Mouse (Mus musculus): Measurements from ENCODE around the gene 4931429L15Rik.

DNA sequence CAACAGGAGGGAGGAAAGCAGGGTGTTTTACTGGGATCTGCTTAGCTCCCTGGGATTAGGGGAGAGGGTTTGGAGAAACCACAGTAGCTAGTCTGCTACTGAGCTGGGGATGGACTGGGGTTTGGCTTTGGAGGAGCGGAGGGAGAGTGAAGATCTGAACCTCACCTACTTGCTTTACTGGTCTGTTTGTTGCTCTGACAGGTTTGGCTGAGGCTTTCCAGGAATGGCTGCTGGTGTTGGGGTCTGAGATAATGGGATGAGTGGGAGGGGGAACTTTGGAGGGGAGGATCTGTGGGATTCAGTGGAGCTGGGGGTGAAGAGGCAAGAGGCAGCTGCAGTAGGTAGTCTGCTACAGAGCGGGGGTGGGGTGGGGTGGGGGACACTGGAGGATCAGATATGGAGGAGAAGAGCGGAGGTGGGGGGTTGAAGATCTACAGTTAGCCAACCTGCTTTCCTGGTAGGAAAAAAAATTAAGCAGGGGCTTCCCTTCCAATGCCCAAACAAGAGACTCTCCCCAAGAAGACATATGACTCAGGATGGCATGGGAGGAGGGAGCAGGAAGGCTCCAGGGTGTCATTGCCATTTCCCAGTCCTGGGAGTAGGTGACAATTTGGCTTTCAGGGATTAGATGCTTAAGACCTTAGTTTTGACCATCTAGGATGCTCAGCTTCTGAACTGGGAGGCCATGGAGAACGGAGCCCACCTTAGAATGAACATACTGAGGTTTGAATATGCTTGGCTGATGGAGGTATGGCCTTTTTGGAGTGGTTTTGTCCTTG is 26.3 kb upstream of the 4931429L15Rik start:
- TF ChIP-seq CTCF (IDR thresholded peaks at IDR 0.05; ENCODE audit: control insufficient read depth, insufficient read depth, insufficient read length) (no peak), MAX (IDR thresholded peaks at IDR 0.05) (no peak), CEBPB (IDR thresholded peaks at IDR 0.05; ENCODE audit: low read depth) (no peak), USF1 (IDR thresholded peaks at IDR 0.05; ENCODE audit: low read depth) (no peak), MYOG (IDR thresholded peaks at IDR 0.05; ENCODE audit: control insufficient read depth, extremely low read depth, insufficient read length) (no peak)

Measured in C2C12 (cell line).